Mouse (Mus musculus) gonadal fat pad, adult 2 months (tissue): ENCODE measurements around the gene Hibadh. TPM values are rescaled to one million over a fixed set of nuclear protein-coding genes. Genes with fewer than 3 reads are reported as not detected.

Experiments used
- DNase-seq: peaks from one replicate; pipeline ENCODE4 v3.0.0-alpha.2; 2012; ENCODE audit warnings: low read depth
- polyA plus RNA-seq: library from polyadenylated mRNA; depleted of rRNA; stranded (reverse); fragments of >200 nt; gene quantifications from 2 replicates; pipeline ENCODE4 v1.2.3, GENCODE M21; 2012; rRNA removed

The Hibadh gene
- polyA plus RNA-seq, 1 experiment = 87.0 TPM

GRCm38 (mm10) chr6:52502986-52503385 lies 137.2 kb downstream of the Hibadh start:
- DNase-seq = no peak

- no peak for DNase-seq
Observed at GRCm38 (mm10) chr6:52501479-52501878, 138.7 kb downstream of the Hibadh start.

Other genes with a start within 250 kb of the Hibadh start
- gene Tax1bp1, start 73.3 kb upstream of the Hibadh start, polyA plus RNA-seq = 51.7 and 63.0 TPM in 2 replicates